In the genomic region with DNA sequence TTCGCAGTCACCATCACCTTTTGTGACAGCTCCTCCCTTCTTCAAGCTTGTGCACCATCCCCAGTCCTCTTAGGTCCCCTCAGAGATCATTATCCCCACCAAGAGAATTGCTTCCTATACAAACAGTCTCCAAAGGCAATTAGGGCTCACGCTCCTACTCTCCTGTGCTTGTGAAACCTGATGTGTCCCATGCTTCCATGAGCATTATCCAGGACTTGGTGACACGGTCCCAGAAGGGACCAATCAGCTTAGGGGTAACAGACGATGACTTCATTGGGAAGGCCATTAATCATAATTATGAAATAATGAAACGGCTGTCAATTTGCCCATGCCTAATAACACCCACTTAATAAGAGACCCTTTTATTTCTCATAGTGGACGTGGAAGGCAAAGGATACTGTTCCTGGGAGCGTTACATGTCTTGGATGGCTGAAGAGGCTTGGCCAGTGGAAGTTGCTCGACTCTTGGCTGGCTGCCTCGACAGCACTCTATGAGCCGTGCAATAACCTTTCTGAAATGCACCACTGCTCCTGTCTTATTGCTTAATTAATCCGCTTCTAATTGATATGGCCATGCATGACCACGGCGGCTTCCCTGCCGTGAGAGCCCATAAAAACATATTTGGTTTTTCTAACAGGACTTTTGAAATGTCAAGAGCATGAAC, we compare ENCODE assay signal across 13 mouse cellular contexts.
A peak's percentile ranks its signal among the peaks of the same experiment; 100 is the strongest.
DNase-seq lines count a peak whose midpoint lies in the region; ATAC-seq and TF ChIP-seq lines count a peak whose summit lies in the region.
"Had no signal": no experiment of that assay in that cellular context is flagged by ENCODE, and none has a peak within 500 bp of the region (broad histone marks: within the 10 kb centered on the region; RNA-seq: fewer than 3 reads in every experiment).

No protein-coding gene starts in this region.

- no peak for TF ChIP-seq CTCF in brain, embryonic 14.5 days (IDR thresholded peaks at IDR 0.05; ENCODE audit: borderline replicate concordance, extremely low read depth, insufficient read depth, insufficient read length)

- DNase-seq in hindbrain, embryonic 10.5 days (ENCODE audit: low spot score) = no peak
- DNase-seq in brain, embryonic 14.5 days (ENCODE audit: low read depth) = peak; percentile 41
- peak; percentile 9 for DNase-seq in kidney, adult 18-20 months
- peak; percentile 13 to 60 for DNase-seq in kidney, postnatal 36 days
- no peak for DNase-seq in layer of hippocampus, postnatal 25 days (ENCODE audit: extremely low spot score in 1 of 2, low spot score in 1 of 2)
- no peak for DNase-seq in right cerebral cortex, adult 18-20 months
- DNase-seq: cerebellum, adult 9-10 months; liver, embryonic 13.5 days had no signal

- 0 out of 2 replicates have a peak, but pooled peaks have one; percentile 38 for ATAC-seq in hindbrain, embryonic 15.5 days (ENCODE audit: low FRiP score, low read depth)
- ATAC-seq: CD4-positive, CD25-positive, alpha-beta regulatory T cell, adult 4 months; lung, postnatal 0 days had no signal

- H3K4me2 ChIP-seq in hindbrain, embryonic 15.5 days = no peak overlapping the region
- H3K4me2 ChIP-seq: liver, embryonic 13.5 days had no signal

- no peak overlapping the region for H3K27ac ChIP-seq in hindbrain, embryonic 15.5 days (replicated peaks)
- no peak overlapping the region for H3K27ac ChIP-seq in hindbrain, embryonic 10.5 days
- H3K27ac ChIP-seq: forebrain, embryonic 10.5 days; liver, embryonic 13.5 days had no signal

- H3K36me3 ChIP-seq in hindbrain, embryonic 15.5 days = no peaks in the 10 kb centered on the region
- H3K36me3 ChIP-seq in hindbrain, embryonic 10.5 days = no peaks in the 10 kb centered on the region
- H3K36me3 ChIP-seq: forebrain, embryonic 10.5 days; liver, embryonic 13.5 days had no signal

- no peak for TF ChIP-seq POLR2A in brain, embryonic 14.5 days (IDR thresholded peaks at IDR 0.05; ENCODE audit: borderline replicate concordance, extremely low read depth, insufficient read depth, insufficient read length, poor library complexity, severe bottlenecking)

- no peaks in the 10 kb centered on the region for H3K27me3 ChIP-seq in hindbrain, embryonic 15.5 days
- H3K27me3 ChIP-seq in hindbrain, embryonic 10.5 days (ENCODE audit: insufficient read depth, poor library complexity, severe bottlenecking) = no peaks in the 10 kb centered on the region
- H3K27me3 ChIP-seq: liver, embryonic 13.5 days; megakaryocyte, embryonic 14.5 days had no signal

- no peak overlapping the region for H3K9ac ChIP-seq in hindbrain, embryonic 15.5 days
- H3K9ac ChIP-seq: liver, embryonic 13.5 days had no signal

- H3K4me1 ChIP-seq in hindbrain, embryonic 15.5 days (replicated peaks) = peaks cover 3% of the 10 kb centered on the region; the same call in 1 of the 2 replicates
- H3K4me1 ChIP-seq in hindbrain, embryonic 10.5 days (replicated peaks) = no peaks in the 10 kb centered on the region
- H3K4me1 ChIP-seq: forebrain, embryonic 10.5 days; liver, embryonic 13.5 days; megakaryocyte, embryonic 14.5 days had no signal

- no peaks in the 10 kb centered on the region for H3K9me3 ChIP-seq in hindbrain, embryonic 15.5 days
- H3K9me3 ChIP-seq in hindbrain, embryonic 10.5 days = no peaks in the 10 kb centered on the region
- H3K9me3 ChIP-seq: forebrain, embryonic 10.5 days; liver, embryonic 13.5 days had no signal

- no peak overlapping the region for H3K4me3 ChIP-seq in hindbrain, embryonic 15.5 days
- H3K4me3 ChIP-seq in hindbrain, embryonic 10.5 days = no peak overlapping the region
- H3K4me3 ChIP-seq: forebrain, embryonic 10.5 days; liver, embryonic 13.5 days had no signal

- WGBS in hindbrain, embryonic 15.5 days = 50% methylated on average over 14 of the region's 14 CpGs
- 81% methylated on average over 14 of the region's 14 CpGs for WGBS in hindbrain, embryonic 10.5 days

Comparison
In these comparisons a context has a peak if more than half of its experiments do, and no peak if none do; other contexts are left out.
1. DNase-seq: peak in brain, embryonic 14.5 days (single experiment), kidney, adult 18-20 months (single experiment) and kidney, postnatal 36 days (2 of 2); none in hindbrain, embryonic 10.5 days (single experiment), layer of hippocampus, postnatal 25 days (0 of 2) and right cerebral cortex, adult 18-20 months (single experiment).